Mouse (Mus musculus): Measurements from ENCODE around the gene Bicc1.

DNA sequence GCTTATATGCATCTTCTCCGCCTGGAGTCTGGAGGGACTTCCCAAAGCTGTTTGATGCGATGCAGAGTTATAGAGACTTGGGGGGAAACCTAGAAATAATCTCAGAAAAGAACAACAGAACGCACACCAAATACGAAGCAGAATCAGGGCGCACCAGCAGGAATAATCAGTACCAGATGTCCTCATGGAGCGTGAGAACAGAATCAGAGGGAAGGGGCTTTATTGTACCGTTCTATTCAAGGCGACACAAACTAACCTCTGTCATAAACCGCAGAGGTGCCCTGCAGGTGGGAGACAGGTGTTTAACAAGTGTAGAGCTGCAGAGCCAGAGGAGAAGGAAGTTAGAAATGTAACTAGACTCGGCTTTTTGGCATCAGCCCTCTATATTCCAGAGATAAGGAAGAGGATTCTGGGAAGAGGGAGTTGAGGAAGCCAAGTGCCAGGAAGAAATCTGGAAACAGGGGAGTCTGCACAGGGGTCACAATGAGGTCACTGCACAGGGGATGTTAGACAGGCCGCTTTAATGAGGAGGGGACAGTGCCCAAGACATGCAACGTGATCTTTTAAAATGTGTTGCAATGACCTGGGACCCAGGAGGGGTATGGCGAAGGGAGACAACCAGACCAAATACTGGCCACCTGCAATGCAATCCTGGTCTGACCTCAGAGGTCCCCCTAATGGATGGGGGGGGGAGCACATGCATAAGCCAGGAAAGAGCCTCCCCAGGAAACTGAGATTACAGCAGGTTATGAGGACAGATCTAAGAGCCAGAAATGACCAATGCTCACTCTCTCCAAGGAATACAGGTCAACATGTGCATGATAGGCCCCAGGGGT lies 190.4 kb downstream of the Bicc1 start:
- no peak for TF ChIP-seq CTCF (IDR thresholded peaks at IDR 0.05; ENCODE audit: low read depth, low read length)
- TF ChIP-seq POLR2AphosphoS5 (IDR thresholded peaks at IDR 0.05; ENCODE audit: insufficient replicate concordance, low read depth, low read length) = no peak
- TF ChIP-seq GATA1 (IDR thresholded peaks at IDR 0.05; ENCODE audit: borderline replicate concordance, low read length) = no peak

Data from G1E (cell line).